Mouse (Mus musculus): ENCODE data around the gene Btbd17. TPM values are rescaled to one million over a fixed set of nuclear protein-coding genes. Genes with fewer than 3 reads are reported as not detected.

Btbd17 gene
- 18.8 and 20.4 TPM in 2 replicates for polyA plus RNA-seq (2014; fragmentation: Nextera tagmentation; extraction: Ambion mirVana)

- Histone ChIP-seq H3K36me3 (ENCODE audit: control insufficient read depth, insufficient read depth, low read length) (no peaks in the 10 kb centered on the region), H3K4me2 (ENCODE audit: low read depth, low read length) (peak within 1 kb of the TSS; percentile 93), H3K4me1 (ENCODE audit: control insufficient read depth, insufficient read depth, low read length) (peaks cover 28% of the 10 kb centered on the region), H3K9ac (replicated peaks; ENCODE audit: low read depth, low read length) (peak within 1 kb of the TSS; percentile 48), H3K4me3 (ENCODE audit: low read depth, low read length) (peak within 1 kb of the TSS; percentile 29), H3K9me3 (ENCODE audit: control insufficient read depth, low read length) (no peaks in the 10 kb centered on the region), H3K27ac (ENCODE audit: low read depth, low read length) (peak within 1 kb of the TSS; percentile 96), H3K27me3 (ENCODE audit: control insufficient read depth, insufficient read depth, low read length) (no peaks in the 10 kb centered on the region)
- WGBS = 4% methylated on average over 4 of the region's 4 CpGs
- ATAC-seq (ENCODE audit: low read depth) = peak; percentile 82
Measured at GRCm38 (mm10) chr11:114795848-114796322, at the start of gene Btbd17. Btbd17 (minus strand) TSS chr11:114795945.

GRCm38 (mm10) chr11:114844464-114845220 lies 48.9 kb upstream of the Btbd17 start:
- Histone ChIP-seq H3K4me1 (ENCODE audit: control insufficient read depth, insufficient read depth, low read length) (0 out of 2 replicates have a peak, but pooled peaks cover 3% of the 10 kb centered on the region), H3K4me2 (ENCODE audit: low read depth, low read length) (no peak overlapping the region), H3K9ac (replicated peaks; ENCODE audit: low read depth, low read length) (no peak overlapping the region), H3K27me3 (ENCODE audit: control insufficient read depth, insufficient read depth, low read length) (peaks cover 4% of the 10 kb centered on the region), H3K9me3 (ENCODE audit: control insufficient read depth, low read length) (no peaks in the 10 kb centered on the region), H3K36me3 (ENCODE audit: control insufficient read depth, insufficient read depth, low read length) (no peaks in the 10 kb centered on the region), H3K27ac (ENCODE audit: low read depth, low read length) (no peak overlapping the region), H3K4me3 (ENCODE audit: low read depth, low read length) (no peak overlapping the region)
- WGBS = 69% methylated on average over 7 of the region's 7 CpGs
- no peak for ATAC-seq (ENCODE audit: low read depth)

GRCm38 (mm10) chr11:114843818-114844463 lies 48.2 kb upstream of the Btbd17 start:
- Histone ChIP-seq H3K4me3 (ENCODE audit: low read depth, low read length) (no peak overlapping the region), H3K9me3 (ENCODE audit: control insufficient read depth, low read length) (no peaks in the 10 kb centered on the region), H3K9ac (replicated peaks; ENCODE audit: low read depth, low read length) (no peak overlapping the region), H3K4me1 (ENCODE audit: control insufficient read depth, insufficient read depth, low read length) (0 out of 2 replicates have a peak, but pooled peaks cover 3% of the 10 kb centered on the region), H3K4me2 (ENCODE audit: low read depth, low read length) (no peak overlapping the region), H3K27ac (ENCODE audit: low read depth, low read length) (no peak overlapping the region), H3K27me3 (ENCODE audit: control insufficient read depth, insufficient read depth, low read length) (no peaks in the 10 kb centered on the region), H3K36me3 (ENCODE audit: control insufficient read depth, insufficient read depth, low read length) (no peaks in the 10 kb centered on the region)
- WGBS = 3% methylated on average over 8 of the region's 8 CpGs
- ATAC-seq (ENCODE audit: low read depth) = no peak; the same call in 1 of the 2 replicates

GRCm38 (mm10) chr11:114833166-114833565 lies 37.4 kb upstream of the Btbd17 start:
- Histone ChIP-seq H3K4me3 (ENCODE audit: low read depth, low read length) (no peak overlapping the region), H3K27me3 (ENCODE audit: control insufficient read depth, insufficient read depth, low read length) (no peaks in the 10 kb centered on the region), H3K27ac (ENCODE audit: low read depth, low read length) (no peak overlapping the region), H3K4me2 (ENCODE audit: low read depth, low read length) (no peak overlapping the region), H3K36me3 (ENCODE audit: control insufficient read depth, insufficient read depth, low read length) (no peaks in the 10 kb centered on the region), H3K9ac (replicated peaks; ENCODE audit: low read depth, low read length) (no peak overlapping the region), H3K9me3 (ENCODE audit: control insufficient read depth, low read length) (no peaks in the 10 kb centered on the region), H3K4me1 (ENCODE audit: control insufficient read depth, insufficient read depth, low read length) (peaks cover 8% of the 10 kb centered on the region; the same call in 1 of the 2 replicates)
- 77% methylated on average over 5 of the region's 5 CpGs for WGBS
- no peak for ATAC-seq (ENCODE audit: low read depth)

GRCm38 (mm10) chr11:114830433-114830773 lies 34.7 kb upstream of the Btbd17 start:
- Histone ChIP-seq H3K9me3 (ENCODE audit: control insufficient read depth, low read length) (no peaks in the 10 kb centered on the region), H3K27ac (ENCODE audit: low read depth, low read length) (no peak overlapping the region), H3K27me3 (ENCODE audit: control insufficient read depth, insufficient read depth, low read length) (no peaks in the 10 kb centered on the region), H3K4me2 (ENCODE audit: low read depth, low read length) (peak overlapping the region; percentile 38), H3K4me1 (ENCODE audit: control insufficient read depth, insufficient read depth, low read length) (peaks cover 8% of the 10 kb centered on the region; the same call in 1 of the 2 replicates), H3K4me3 (ENCODE audit: low read depth, low read length) (no peak overlapping the region), H3K9ac (replicated peaks; ENCODE audit: low read depth, low read length) (no peak overlapping the region), H3K36me3 (ENCODE audit: control insufficient read depth, insufficient read depth, low read length) (no peaks in the 10 kb centered on the region)
- no peak for ATAC-seq (ENCODE audit: low read depth)
- WGBS = 12% methylated on average over 8 of the region's 8 CpGs

GRCm38 (mm10) chr11:114829499-114830432 lies 34.0 kb upstream of the Btbd17 start:
- Histone ChIP-seq H3K4me2 (ENCODE audit: low read depth, low read length) (peak overlapping the region; percentile 38), H3K4me3 (ENCODE audit: low read depth, low read length) (0 out of 2 replicates have a peak overlapping the region, but pooled peaks have one; percentile 13), H3K9me3 (ENCODE audit: control insufficient read depth, low read length) (no peaks in the 10 kb centered on the region), H3K27ac (ENCODE audit: low read depth, low read length) (no peak overlapping the region), H3K4me1 (ENCODE audit: control insufficient read depth, insufficient read depth, low read length) (peaks cover 8% of the 10 kb centered on the region; the same call in 1 of the 2 replicates), H3K9ac (replicated peaks; ENCODE audit: low read depth, low read length) (peak overlapping the region; percentile 32; the same call in 1 of the 2 replicates), H3K36me3 (ENCODE audit: control insufficient read depth, insufficient read depth, low read length) (no peaks in the 10 kb centered on the region), H3K27me3 (ENCODE audit: control insufficient read depth, insufficient read depth, low read length) (no peaks in the 10 kb centered on the region)
- no peak for ATAC-seq (ENCODE audit: low read depth)
- WGBS = 9% methylated on average over 24 of the region's 24 CpGs

GRCm38 (mm10) chr11:114826686-114827085 lies 30.9 kb upstream of the Btbd17 start:
- WGBS = 75% methylated on average over 5 of the region's 5 CpGs

GRCm38 (mm10) chr11:114823199-114823725 lies 27.5 kb upstream of the Btbd17 start:
- no peaks in the 10 kb centered on the region for H3K9me3 ChIP-seq (ENCODE audit: control insufficient read depth, low read length)
- H3K27ac ChIP-seq (ENCODE audit: low read depth, low read length) = no peak overlapping the region; the same call in 1 of the 2 replicates
- H3K4me1 ChIP-seq (ENCODE audit: control insufficient read depth, insufficient read depth, low read length) = peaks cover 8% of the 10 kb centered on the region; the same call in 1 of the 2 replicates
- H3K4me2 ChIP-seq (ENCODE audit: low read depth, low read length) = no peak overlapping the region
- no peak overlapping the region for H3K4me3 ChIP-seq (ENCODE audit: low read depth, low read length)
- 3% methylated on average over 11 of the region's 11 CpGs for WGBS
- no peaks in the 10 kb centered on the region for H3K36me3 ChIP-seq (ENCODE audit: control insufficient read depth, insufficient read depth, low read length)
- 0 out of 2 replicates have a peak overlapping the region, but pooled peaks have one; percentile 21 for H3K9ac ChIP-seq (replicated peaks; ENCODE audit: low read depth, low read length)
- no peaks in the 10 kb centered on the region for H3K27me3 ChIP-seq (ENCODE audit: control insufficient read depth, insufficient read depth, low read length)
- no peak for ATAC-seq (ENCODE audit: low read depth)

More at GRCm38 (mm10) chr11:114826686-114827085, 30.9 kb upstream of the Btbd17 start:
- Histone ChIP-seq H3K9ac (replicated peaks; ENCODE audit: low read depth, low read length) (no peak overlapping the region), H3K4me2 (ENCODE audit: low read depth, low read length) (no peak overlapping the region), H3K9me3 (ENCODE audit: control insufficient read depth, low read length) (no peaks in the 10 kb centered on the region), H3K27me3 (ENCODE audit: control insufficient read depth, insufficient read depth, low read length) (no peaks in the 10 kb centered on the region), H3K4me1 (ENCODE audit: control insufficient read depth, insufficient read depth, low read length) (peaks cover 16% of the 10 kb centered on the region), H3K36me3 (ENCODE audit: control insufficient read depth, insufficient read depth, low read length) (no peaks in the 10 kb centered on the region), H3K27ac (ENCODE audit: low read depth, low read length) (no peak overlapping the region), H3K4me3 (ENCODE audit: low read depth, low read length) (no peak overlapping the region)
- no peak for ATAC-seq (ENCODE audit: low read depth)

Data from neural tube, embryonic 14.5 days (tissue).